Mouse (Mus musculus): ENCODE results near the gene Car15.

The Car15 gene

GRCm38 (mm10) chr16:17799584-17799983 is 38.6 kb downstream of the Car15 start:
- DNase-seq: no peak

GRCm38 (mm10) chr16:17798321-17799180 is 39.6 kb downstream of the Car15 start:
- DNase-seq: no peak

- DNase-seq: no peak
These were observed 40.3 kb downstream of the Car15 start for GRCm38 (mm10) chr16:17797812-17798311.

GRCm38 (mm10) chr16:17796971-17797811 is 41.0 kb downstream of the Car15 start, which contains the start of gene Scarf2:
Gene Scarf2, plus strand, starts transcription at chr16:17797282.
- no peak for DNase-seq

- no peak for DNase-seq
These were observed 41.6 kb downstream of the Car15 start for GRCm38 (mm10) chr16:17796519-17796918.

GRCm38 (mm10) chr16:17795643-17796042 is 42.5 kb downstream of the Car15 start:
- DNase-seq: no peak

- peak; percentile 73 to 76 for DNase-seq
These were observed 44.1 kb downstream of the Car15 start for GRCm38 (mm10) chr16:17794047-17794446.

GRCm38 (mm10) chr16:17792728-17793127 is 45.4 kb downstream of the Car15 start:
- DNase-seq: no peak

- peak in 1 of 2 experiments; percentile 10 for DNase-seq
These were observed 52.8 kb downstream of the Car15 start for GRCm38 (mm10) chr16:17785337-17785736.
